Mouse (Mus musculus): Measurements from ENCODE around the gene Gm5460.

Gm5460 gene

DNA sequence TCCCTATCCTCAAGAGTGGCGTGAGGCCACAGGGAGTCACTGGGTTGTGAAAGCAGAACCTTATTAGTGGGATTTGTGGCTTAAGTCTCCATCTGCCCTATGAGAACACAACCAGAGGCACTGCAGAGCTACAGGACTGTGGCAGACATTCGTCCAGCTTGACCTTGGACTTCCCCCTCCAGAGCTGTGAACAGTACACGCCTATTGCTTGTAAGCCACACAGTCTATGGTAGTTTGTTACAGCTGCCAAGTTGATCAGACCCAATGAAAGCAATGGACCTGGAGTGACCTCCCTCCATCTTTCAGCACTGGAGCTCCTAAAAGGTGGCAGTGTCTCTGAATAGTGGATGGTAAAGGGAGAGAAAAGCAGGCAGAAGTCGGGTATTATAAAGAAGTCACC, 61.7 kb downstream of the Gm5460 start:
- DNase-seq: no peak

DNA sequence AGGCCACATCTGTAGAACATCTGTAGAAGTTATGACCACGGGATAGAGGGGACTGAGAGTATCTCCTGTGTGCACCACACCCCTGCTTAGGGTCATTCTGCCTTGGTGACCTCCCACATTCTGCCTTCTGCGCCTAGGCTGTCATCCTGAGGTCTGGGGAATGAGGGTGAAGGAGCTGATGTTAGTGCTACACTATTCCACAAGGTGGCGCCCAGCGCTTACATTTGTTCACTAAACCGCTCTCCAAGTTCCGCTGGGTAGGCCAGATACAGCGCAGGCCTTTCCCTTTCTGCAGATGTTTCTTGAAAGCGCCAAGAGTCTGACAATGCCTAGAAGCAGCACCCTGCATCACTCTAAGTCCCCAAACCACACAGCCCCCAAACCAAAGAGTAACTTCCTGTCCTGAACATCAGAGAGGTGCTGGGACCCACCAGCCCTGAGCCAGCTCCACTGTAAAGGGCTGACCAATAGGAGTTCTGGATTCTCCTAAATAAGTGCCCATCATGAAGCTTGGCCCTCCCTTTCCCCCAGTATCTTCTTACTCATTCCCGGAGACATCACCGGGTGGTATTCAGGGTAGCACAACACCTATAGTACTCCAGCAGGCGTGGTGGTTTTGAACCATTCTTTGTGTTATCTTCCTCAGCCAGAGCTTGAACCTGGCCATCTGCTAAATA, 63.9 kb downstream of the Gm5460 start:
- no peak for DNase-seq

DNA sequence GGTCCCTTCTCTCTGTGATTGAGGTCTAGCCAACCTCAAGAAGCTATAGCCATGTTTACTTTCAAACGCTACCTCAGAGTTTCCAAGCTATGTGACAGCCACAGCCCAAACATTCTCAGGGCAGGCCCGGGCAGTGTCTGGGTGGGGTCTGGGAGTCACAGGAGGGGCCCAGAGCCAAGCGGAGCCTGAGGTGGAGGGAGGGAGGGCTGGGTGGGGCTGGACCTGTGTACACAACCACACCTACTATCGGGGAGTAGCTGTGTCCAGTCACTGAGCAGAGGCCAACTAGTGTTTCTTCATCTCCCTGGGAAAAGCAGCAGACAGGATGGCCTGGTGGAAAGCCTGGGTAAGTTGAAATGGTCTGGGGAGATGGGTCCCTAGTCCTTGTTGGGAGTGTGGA, 69.2 kb downstream of the Gm5460 start, which contains the start of gene Anxa8:
Gene Anxa8, plus strand, starts transcription at position 251 of the 400 bp plus-strand sequence.
- no peak for DNase-seq

DNA sequence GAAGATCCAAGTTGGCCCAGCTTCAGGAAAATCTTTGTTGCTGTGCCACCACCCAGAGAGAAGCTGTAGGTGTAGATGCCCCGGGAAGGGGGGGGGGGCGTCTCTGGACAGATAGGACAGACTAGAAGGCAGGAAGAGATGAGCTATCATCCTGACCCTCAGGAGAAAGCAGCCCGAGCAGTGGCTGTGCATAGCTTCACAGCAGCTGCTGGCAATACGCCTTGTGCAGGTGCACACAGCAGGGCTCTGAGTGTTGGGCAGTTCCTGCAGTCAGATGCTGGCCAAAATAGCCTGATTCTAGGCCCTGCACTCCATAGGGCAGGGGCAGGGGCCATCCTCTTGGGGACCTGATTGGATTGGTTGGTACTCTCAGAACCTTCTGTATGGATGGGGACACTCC, 70.2 kb downstream of the Gm5460 start:
- no peak for DNase-seq

DNA sequence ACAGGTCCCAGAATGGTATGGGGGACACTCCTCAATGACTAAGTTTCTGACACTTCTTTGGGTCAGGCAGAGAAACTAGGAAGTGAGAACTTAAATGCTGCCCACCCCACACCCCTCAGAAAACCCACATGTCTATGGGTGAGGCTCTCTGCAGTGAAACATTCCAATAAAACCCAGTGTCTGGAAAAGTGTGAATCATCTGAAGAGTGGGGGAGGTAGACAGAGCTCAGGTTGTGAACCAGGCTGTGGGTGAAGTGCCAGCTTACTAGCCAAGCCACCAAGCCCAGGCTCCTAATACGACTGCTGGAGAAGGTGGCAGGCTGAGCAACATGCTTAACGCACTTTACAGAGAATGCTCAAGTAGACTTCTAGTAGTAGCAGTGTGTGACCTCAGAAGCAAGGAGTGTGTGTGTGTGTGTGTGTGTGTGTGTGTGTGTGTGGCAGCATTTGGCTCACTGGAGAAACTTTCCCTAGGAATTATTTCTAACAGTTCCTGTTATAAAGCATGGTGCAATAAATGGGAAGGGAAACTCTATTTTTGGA, 71.4 kb downstream of the Gm5460 start:
- no peak for DNase-seq

DNA sequence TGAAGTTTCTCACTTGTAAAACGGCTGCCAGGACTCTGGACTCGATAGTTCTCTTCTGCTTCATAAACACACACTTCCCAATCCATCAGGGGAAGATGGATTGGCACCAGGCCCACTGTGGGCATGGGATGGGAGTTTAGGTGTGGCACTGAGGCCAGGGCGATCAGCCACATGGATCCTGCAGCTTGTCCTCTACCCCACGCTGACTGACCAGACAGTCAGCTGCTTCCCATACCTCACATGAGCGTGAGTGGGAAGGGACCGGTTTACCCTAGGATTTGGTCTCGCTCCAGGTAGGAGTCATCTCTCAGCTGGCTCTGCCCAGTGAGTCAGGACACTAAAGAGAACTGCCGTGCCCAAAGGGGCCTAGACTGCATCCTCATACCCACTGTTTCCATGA, 73.2 kb downstream of the Gm5460 start:
- no peak for DNase-seq

DNA sequence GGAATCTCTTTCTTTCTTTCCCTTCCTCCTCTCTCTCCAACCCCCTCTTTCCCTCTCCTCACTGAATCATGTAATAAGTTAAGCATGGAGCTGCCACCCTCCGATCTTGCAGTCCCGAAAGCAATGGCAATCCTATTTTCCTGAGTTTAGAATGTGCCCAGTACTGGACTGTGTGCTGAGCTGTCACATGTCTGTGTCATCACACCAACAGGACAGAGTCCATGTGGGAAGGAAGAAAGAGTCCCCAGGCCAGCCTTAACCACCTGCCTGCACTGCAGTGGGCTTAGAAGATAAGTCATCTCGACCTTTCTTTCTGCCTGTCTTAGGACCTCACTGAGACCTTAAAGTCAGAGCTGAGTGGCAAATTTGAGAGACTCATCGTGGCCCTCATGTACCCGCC, 74.9 kb downstream of the Gm5460 start:
- DNase-seq: no peak

DNA sequence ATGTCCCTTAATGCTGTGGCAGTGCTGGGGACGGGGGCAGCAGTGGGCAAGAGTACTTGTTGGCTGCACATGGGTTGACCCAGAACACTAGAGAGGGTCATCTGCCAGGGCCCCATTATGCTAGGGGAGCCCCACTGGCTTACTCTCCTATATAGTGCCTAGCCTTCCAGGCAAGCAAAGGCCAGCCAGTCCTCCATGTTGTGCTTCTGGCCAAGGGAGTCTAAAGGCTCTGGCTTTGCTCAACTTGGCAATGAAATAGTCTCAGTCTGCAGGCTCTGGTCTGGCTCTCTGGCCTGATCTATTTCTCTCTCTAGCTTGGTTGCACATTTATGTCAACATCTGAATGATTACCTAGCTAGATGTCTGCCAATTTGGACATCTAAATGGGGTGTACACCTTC, 76.3 kb downstream of the Gm5460 start:
- no peak for DNase-seq

DNA sequence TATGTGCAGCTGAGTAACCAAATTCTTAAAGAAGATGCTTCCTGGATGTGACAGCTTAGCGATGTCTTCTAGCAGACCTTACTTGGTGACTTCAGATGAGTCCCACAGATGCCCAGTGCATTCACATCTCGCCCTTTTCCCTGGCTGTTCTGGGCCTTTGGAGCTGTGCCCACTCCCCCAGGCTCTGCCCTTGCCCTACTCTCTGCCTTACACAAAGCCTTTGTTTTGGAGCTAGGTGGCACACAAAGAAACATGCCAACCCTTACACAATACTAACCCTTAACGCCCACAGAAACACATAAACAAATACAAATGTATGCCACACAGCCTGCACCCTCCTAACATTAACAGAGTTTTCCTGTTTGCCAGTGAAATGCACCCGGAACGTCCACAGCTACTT, 79.6 kb downstream of the Gm5460 start:
- no peak for DNase-seq

Data from thymus, adult 18-20 months (tissue).